Mouse (Mus musculus) inflammation-experienced regulatory T-cells, adult 6 months (primary cell): ENCODE measurements around the gene Adamtsl1. TPM values are rescaled to one million over a fixed set of nuclear protein-coding genes. Genes with fewer than 3 reads are reported as not detected.

Experiments used
- ATAC-seq: one replicate; pipeline ENCODE4 v1.8.0; 2017
- polyA plus RNA-seq, 3 experiments: library from polyadenylated mRNA; unstranded; fragments of 100-300 nt; shearing (Covaris generic); gene quantifications; one replicate each; pipeline ENCODE4 v1.2.1; 2017

The Adamtsl1 gene
- polyA plus RNA-seq, 3 experiments from 2014 or later = 0.67 TPM; not detected in 2

DNA sequence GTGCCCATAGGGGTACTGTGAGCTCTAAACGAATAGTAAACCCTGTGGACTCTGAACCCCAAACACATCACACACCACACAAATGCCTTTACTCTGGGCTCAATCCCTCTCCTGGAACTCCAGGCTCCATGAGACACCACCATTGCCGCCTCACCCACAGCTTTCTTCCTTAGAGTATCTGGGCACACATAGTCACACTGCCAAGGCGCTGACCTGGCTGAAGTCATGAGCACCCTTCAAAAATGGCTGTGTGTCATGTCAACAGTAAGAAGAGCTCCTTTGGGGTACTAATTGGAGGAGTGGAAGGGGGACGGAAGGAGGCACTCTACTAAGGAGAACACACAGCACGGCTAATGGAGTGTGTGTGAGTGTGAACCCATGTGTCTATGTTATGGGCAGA, 554.4 kb downstream of the Adamtsl1 start:
- no peak for ATAC-seq

DNA sequence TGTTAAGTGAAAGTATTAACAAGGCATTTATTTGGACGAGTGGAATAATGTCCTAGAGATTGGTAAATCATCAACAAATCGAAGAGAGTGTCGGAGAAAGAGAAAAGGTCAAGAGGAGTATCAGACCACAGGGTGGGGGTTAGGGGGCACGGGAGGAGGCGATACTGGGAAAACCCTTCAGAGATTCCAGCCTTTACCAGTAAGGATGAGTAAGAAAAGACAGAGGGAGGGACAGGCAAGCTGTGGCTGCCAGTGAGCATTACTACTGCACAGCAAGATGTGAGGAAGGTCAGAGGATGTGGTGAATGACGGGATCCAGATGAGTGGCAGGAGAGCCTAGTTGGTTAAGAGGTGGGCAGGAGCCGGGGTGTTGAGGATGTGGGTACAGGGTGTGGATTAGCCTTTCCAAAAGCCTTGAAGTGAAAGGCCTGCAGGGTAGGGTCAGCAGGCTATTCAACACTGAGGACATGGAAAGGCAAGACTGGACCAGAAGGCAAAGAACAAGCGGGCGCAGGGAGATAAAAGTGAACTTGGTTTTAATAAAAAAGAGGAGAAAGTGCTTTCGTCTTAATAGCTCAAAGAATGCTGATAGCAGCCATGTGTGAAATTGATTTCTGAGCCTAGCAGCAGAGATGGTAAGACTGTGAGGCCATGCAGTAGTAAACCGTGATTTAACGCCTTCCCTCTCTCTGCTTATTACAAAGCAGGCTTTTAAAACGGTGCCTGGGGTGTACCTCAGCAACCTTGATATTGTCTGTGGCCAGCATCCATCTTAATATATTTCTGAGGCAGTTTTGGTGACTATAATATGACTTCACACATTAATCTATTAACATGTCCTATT, 555.1 kb downstream of the Adamtsl1 start:
- no peak for ATAC-seq

DNA sequence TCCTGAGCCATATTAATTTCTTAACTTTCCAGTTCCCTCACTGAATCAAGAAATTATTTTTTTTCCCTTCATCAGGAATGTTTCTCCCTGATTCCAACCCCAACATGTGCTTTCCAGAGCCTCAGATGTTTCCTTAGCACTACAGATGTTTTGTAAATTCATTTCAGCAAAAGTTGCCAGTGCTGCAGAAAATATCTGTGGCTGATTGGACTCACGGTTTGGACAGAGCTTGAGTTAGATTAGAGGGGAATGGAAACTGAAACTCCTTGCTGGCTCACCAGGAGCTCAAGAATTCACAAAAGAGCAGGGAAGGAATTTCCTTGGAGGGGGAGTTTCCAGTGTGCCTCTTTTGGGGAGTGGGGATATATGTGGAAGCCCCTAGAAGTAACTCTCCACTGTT, 560.9 kb downstream of the Adamtsl1 start:
- no peak for ATAC-seq

- ATAC-seq = no peak
Observed at GRCm38 (mm10) chr4:86077355-86077754, 563.4 kb downstream of the Adamtsl1 start.

- no peak for ATAC-seq
Observed at GRCm38 (mm10) chr4:86077854-86078253, 563.9 kb downstream of the Adamtsl1 start.

DNA sequence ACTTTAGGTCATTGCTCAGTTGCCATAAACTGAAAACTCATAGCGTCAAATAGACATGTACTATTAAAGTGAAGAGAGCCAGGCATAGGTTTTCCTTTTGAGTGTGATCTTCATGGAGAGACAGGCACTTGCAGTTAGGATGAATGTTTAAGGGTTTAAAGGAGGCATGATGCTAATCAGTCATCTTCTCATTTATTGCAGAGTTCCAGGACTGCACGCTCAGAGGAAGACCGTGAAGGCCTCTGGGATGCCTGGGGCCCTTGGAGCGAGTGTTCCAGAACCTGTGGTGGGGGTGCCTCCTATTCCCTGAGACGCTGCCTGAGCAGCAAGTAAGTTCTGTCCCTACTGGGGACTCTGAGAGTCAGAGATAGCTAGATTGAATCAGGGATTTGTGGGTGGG, 573.5 kb downstream of the Adamtsl1 start:
- no peak for ATAC-seq

- ATAC-seq = no peak
Observed at GRCm38 (mm10) chr4:86103207-86103606, 589.2 kb downstream of the Adamtsl1 start.

DNA sequence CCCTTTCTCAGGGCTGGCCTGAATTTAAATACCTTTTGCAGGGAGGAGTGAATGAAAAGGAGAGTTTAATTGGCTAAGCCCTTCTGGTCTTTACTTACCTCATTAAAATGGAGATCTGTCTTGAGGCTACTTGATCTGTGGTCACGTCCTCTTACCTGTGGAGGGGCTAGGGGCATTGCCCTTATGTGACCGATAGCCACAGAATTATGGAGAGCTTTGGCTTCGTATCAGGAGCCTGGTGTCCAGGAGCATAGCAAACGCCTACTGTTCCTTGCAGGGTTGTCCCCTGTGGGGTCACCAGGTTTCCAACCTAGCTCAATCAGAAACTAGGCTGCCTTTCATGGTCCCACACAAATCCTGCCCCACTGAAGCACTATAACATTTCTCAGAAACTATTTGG, 594.4 kb downstream of the Adamtsl1 start:
- ATAC-seq = no peak

DNA sequence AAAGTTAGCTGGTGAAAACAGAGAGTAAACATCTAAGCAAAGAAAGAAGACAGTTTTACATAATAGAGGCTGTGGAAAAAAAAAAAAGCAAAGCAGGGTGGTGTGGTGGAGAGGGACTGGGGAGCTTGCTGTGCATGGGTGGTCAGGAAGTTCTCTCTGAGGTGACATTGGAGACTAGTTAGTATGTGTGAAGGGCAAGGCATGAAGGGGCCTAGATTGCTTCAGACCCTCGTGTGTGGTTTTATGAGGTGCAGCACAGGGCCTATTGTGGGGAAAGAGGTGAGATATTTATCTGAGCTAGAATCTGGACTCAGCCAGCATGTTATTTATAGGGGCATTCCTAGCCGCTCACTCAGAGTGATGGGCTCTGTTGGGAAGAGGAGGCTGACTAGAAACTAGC, 605.1 kb downstream of the Adamtsl1 start:
- ATAC-seq = no peak

GRCm38 (mm10) chr4:86122431-86122830, 608.5 kb downstream of the Adamtsl1 start:
- no peak for ATAC-seq

GRCm38 (mm10) chr4:86124374-86124773, 610.4 kb downstream of the Adamtsl1 start:
- no peak for ATAC-seq

DNA sequence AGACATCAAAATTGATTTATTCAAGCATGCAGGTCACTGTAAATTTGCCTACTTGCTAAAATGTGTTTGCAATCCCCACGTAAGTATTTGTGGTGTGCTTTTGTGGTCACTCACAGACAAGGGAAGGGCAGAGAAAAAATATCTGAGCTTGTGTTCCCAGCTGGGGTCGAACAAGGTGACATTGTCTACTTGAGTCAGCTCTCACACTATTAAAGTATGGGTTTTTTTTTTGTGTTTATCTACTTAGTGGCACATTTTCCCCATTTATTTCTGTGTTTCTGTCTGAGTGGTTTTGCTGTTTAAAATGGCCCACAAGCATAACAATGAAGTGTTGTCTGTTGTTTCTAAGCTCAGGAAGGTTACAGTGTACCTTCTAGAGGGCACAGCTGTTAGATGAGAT, 612.7 kb downstream of the Adamtsl1 start:
- ATAC-seq = no peak

DNA sequence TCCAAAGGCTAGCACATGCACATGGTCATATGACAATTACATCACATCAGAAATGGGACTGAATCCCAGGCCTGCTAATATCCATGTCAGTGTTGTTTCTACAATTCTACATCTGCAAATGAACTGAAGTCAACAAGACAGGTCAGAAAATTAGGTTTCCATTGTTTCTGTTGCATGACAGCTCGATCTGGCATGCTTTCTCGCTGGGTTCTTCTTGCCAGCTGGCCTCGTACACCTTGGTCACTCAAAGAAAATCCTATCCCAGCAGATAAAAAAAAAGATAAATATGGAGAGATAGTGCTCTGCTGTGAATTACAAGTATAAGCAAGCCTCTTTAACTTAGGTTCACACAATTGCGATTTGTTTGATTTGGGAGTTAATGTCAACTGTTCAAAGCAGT, 644.6 kb downstream of the Adamtsl1 start:
- no peak for ATAC-seq

DNA sequence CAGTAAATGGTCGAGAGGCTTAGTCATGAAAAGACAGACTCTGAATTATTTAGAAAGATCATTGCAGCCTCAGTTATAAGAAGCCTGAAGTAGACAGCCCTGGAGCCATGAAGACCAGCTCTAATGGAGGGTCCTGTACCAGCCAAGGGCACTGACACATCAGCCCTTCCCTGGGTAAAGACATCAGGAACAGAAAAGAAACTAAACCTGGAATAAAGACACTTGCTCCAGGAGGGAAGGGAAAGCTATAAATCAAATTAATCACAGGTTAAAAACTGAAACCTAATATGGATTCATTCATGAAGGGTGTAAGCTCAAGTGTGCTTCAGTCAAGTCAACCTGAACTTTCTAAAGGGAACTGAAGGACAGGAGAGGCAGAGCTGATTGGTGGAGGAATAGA, 645.4 kb downstream of the Adamtsl1 start:
- no peak for ATAC-seq

DNA sequence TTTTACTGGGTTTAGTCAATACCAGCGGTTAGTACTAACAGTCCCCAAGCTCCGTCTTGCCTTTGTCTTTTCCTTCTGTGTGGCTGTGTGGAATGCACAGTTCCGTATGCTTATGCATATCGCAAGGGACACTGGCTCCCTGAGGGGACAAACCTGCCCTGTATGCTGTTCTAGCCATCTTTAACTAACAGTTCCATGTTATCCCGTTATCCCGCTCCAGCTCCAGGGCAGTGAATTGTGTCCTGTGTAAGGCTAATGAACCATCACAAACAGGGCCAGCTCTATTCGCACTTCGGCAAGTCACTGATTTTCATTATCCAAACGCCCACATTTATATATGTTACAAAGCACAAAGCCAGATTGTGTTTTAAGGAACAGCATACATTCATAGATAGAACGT, 656.8 kb downstream of the Adamtsl1 start:
- ATAC-seq = no peak

DNA sequence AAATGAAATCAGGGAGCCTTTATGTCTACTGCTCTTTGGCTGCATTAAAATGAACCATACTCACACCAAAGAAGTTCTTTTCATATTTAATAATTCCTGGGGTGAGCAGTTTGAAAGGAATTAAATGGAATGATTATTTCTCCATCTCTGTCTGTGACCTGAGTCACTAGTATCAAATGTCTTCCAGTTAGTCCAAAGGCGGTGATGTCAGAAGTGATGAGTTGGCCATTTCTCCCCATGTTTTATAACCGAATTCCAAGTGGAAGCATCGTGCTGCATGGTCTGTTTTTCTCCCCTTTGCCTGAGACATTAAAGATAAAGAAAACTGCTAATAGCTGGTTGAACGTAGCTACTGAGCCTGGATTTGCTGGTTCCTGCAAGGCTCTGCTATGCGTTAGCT, 657.5 kb downstream of the Adamtsl1 start:
- no peak for ATAC-seq

GRCm38 (mm10) chr4:86177471-86177870, 663.5 kb downstream of the Adamtsl1 start:
- ATAC-seq = no peak

DNA sequence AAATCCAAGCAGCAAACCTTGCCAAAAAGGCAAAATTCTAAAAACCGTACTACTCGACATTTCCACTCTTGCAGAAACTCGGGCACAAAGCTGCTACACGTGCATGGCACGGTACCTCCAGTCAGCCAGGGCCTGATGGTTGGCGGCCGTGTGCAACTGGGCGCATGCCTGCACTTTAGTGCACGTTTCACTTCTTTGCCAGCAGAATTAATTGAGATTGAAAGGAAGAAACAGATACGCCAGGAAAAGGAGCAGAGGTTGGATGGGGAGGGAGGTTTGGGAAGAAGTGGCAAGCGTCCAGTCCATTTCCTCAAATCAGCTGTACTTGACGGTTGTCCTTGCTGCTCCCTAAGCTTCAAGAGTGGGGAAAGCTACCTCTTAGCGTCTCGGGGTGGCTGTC, 664.1 kb downstream of the Adamtsl1 start:
- ATAC-seq = no peak

DNA sequence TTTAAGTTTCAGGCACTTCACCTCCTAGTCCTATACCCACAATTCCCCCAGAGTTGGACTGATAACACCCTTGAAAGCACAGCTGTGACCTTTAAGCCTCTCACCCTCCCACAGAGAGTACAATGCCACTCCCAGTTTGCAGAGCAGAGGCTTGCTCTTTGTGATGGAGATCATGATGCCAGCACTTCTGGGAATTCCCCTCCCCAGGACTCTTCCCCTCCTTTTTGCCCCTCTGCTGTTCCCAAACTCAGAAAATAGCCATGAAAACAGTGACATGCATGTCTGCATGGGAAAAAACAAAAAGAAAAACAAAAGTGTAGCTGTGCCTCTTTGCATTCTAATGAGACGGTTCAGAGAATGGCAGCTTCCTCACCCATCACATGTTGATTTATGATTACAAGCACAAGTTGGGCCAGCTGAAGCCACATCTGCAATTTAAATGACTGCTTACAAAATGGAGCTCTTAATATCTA, 669.8 kb downstream of the Adamtsl1 start:
- ATAC-seq = no peak

DNA sequence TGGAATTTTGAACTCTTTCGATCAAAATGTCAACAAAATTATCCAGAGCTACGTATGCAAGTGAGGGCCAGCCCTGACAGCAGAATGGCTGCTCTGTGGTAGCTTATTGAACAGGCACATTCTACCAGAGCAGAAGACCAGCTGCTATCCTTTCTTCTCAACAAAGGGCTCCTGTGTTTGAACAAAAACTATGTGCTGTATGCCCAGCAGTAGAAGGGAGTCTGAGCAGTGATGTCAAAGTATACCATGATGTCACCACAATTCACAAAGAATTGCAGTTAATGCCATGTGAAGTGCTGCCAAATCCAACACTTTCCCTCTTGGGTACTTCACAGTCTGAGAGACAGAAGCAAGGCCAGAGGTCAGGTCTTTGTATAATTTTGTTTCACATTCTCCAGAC, 675.9 kb downstream of the Adamtsl1 start:
- ATAC-seq = no peak

- no peak for ATAC-seq
Observed at GRCm38 (mm10) chr4:86191195-86191594, 677.2 kb downstream of the Adamtsl1 start.

DNA sequence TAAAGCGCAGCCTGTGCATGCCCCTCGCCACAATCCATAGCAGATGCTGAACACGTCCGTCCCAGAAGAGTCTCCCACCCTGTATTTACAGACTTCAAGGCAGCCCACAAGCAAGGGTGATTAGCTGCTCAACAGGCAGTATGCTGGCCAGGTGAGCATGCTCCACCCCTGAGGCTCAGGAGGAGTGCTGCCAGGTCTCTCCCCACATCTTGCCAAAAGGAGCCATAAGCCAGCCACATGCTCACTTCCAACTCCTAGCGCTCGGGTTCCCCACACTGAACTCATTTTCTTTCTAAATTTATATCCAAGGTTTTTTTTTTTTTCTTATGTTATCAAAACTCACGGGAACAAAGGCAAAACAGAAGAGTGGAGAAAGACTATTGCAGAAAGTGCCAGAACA, 687.8 kb downstream of the Adamtsl1 start:
- no peak for ATAC-seq

- ATAC-seq = no peak
Observed at GRCm38 (mm10) chr4:86203288-86203687, 689.3 kb downstream of the Adamtsl1 start.

DNA sequence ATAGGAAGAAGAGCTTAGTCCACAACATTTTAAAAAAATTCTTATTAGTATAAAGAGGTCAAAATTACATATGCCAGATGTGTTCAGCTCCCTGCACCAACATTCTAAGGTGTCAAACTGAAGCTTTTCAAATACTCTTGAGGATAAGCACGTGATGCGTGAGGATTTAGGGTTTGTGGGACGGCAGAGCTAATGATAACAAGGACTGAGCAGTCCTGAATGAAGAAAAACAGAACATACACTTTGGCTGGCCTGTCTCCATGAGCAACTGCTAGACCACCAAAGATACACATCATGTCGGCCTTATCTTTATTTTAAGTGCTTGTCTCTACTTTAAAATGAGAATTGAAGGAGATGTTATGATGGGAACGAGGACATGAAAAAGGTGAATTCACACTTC, 710.9 kb downstream of the Adamtsl1 start:
- no peak for ATAC-seq

GRCm38 (mm10) chr4:86227096-86227495, 713.1 kb downstream of the Adamtsl1 start:
- ATAC-seq = no peak
